Mouse (Mus musculus) heart, adult 11 months (tissue): ENCODE data around the gene Pacrg.

ENCODE experiments used
- DNase-seq: peaks from one replicate; pipeline ENCODE4 v3.0.0; 2022

Pacrg gene

DNA sequence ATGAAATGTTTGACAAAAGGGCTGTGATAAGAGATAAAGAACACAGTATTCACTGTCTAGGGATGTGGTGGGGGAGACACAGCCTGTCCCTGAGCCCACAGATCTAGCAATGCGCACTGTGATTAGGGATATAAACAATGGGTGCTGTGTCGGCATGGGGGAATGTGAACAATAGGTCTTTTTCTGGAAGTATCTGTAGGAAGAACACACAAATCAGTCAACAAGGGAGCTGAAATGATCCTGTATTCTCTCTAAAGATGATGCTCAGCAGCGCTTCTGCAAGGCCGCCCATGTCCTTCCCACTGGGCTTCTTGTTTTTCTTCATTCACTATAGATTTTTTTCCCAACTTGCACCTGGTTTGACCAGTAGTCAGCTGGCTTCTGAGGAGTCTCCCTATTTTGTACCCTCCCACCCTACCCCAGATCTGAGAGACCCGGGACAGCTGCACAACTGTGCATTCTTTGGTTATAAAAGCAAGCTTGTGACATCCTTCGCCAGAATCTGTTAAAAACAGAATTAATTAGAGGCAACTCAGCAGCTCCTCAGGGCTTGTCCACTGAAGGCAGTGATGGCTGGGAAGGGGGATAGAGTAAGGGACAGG lies 356.1 kb downstream of the Pacrg start:
- DNase-seq = no peak

DNA sequence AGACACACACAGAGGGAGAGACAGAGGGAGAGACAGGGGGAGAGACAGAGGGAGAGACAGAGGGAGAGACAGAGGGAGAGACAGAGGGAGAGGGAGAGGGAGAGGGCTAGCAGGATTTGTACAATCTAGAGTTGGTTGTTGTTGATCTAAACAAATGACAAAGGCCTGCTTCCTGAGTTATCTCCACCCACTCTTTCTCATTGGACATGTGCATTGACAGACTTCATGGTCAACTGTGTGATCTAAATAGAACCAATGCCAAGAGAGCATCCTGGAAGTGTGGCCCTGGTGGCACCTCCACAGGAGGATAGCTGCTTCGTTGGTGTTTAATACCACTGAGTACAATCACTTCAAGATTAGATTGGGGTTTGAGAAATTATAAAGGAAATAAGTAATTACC lies 359.0 kb downstream of the Pacrg start:
- peak; percentile 57 for DNase-seq

DNA sequence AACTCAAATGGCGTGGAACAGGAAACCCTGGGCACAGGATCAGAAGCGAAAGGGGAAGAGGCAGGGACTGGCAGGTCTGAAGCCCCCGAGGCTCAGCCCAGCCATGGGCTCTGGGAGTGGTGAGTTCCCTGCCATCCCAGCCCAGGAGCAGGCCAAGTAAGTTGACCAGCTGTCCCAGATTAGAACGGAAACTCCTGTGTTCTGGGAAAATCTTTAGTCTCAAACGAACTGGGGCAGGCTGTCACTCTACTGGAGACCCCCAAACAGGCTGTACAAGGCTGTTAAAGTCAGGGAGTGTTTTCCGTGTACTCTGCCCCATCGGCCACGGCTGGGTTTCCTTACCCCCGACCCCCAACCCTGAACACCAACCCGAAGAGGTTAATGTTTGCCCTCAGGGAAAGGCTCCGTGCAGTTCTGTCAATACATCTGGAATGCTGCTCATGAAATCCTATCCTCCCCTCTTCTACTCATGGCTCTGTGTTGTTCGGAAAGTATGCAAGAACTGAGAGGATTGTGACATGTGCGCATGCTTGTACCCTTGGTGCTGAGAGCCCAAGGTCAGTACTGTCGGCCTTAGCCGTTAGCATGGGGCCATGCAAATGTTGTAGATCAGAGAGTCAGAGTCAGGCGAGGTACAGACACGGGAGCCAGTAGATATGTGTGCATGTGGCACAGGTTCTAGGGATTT lies 360.9 kb downstream of the Pacrg start:
- no peak for DNase-seq

DNA sequence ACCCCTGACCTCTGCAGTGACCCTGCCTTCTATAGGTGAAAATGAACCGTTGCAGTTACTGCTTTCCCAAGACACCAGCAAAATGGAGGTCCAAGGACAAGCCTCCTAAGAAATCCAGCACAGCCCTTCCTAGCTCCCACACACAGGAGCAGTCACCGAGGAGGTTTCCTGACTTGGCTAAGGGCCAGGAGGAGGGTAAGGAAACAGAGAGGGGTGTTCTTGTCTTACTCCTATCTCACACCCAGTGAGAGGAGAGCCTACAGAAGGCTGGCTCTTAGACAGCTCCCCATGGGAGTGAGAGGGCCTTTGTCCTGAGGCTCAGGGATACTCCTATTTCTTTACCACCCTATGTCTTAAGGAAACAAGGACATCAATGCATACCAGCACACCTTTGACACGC lies 361.7 kb downstream of the Pacrg start:
- DNase-seq = no peak

DNA sequence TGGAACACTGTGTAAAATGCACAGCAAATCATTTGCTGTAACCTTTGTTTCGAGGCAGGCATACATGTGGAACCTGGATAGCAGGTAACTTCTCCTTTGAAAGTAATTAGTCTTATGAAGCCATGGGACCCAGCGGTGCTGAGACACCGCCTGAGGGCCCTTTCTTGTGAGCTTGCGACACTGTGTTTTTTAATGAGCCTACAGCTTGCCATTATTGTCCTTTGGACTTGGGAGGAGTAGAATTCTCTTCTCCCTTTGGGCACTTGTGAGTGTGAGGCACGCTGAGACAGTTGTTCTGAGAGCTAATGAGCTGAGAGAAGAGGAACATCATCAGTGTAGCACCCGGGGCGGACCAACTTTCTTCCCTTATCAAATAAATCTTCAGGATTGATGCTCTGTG lies 363.3 kb downstream of the Pacrg start:
- DNase-seq = no peak

DNA sequence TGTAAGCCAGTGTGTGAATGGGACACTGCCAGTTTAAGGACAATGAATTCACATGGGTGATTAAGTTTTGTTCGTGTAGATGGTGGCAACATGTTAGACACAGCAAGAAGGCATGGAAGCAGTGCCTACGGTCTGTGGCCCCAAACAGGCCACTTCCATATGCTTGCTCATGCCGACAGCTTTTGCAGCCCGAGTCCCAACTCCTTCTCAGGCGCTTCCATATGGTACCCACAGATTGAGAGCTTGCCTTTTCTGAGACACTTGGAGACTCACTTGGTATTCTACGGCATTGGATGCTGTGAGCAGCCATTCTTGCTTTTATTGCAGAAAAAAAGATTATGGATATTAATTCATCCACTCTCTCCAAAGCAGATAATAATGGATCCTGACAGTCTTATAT lies 365.1 kb downstream of the Pacrg start:
- no peak for DNase-seq

DNA sequence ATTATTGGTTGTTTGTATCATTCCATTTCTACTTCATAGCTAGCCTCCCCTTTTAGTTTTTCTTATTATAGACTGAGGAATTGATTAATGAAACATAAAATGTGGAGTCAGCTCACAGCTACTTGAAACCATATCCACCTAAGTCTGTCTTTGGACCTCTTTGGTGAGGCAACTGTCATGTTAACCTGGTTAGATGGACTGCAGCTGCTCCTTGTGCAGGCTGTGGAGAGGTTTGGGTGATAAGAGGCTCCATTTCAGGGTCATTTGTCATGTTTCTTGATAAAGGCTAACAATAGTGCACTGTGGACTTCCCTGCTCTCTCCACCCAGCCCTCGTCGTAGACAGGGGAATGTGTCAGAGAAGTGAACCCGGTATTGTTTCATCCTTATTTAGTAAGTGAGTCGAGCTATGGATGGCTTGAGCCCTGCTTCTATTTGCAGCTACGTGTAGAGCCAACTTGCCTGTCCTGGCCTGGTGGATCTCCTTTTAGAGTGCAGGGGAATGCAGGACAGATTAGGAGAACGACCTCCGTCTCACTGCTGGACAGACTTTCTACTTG lies 366.2 kb downstream of the Pacrg start:
- DNase-seq = peak; percentile 99

DNA sequence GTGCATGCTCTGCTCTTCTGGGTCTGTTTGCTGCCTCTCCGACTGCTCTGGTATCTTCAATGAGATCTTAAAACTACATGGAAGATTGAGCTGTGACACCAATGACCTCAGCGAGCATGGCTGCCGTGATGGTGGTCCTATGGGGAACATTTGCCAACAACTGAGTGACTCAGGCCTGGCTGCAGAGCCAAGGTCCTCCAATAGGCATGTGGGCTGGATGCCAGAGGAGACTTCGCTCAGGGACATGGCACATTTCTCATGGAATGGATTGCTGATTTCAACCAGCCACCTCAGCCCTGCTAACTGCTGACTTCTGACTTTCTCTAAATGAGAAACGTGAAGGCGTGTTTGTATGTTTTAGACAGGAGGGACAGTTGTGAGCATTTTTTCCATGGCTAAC lies 366.9 kb downstream of the Pacrg start:
- peak; percentile 94 for DNase-seq

DNA sequence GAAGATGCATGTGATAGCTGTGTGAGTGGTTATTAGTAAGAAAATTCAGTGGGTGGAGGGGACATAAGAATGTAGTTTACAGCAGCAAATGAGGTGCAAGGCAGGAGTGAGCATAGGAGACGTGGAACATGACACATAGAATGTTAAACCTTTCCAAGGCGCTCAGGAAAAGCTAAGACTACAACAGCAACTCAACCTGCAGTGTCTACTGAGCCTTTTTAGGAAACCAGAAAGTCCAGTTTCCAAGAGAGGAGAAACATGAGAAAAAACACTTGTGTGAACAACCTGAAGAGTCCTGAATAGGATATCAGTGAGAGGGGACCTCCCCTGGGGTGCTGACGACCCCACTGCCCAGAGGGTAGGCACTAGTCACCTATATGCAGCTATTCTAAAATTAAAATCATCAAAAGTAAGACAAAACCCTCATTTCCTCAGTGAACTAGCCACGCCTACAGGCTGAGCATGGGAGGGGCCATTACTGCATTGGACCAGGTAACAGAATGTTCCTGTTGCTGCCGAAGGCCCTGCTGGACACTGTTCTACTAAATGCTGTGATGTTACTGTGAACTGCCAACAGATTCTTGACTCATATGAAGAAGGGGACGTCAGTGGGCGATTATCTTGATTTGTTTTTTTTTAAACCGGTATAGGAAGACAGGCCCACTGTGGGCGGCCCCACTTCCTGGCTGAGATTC lies 370.1 kb downstream of the Pacrg start:
- DNase-seq = no peak

DNA sequence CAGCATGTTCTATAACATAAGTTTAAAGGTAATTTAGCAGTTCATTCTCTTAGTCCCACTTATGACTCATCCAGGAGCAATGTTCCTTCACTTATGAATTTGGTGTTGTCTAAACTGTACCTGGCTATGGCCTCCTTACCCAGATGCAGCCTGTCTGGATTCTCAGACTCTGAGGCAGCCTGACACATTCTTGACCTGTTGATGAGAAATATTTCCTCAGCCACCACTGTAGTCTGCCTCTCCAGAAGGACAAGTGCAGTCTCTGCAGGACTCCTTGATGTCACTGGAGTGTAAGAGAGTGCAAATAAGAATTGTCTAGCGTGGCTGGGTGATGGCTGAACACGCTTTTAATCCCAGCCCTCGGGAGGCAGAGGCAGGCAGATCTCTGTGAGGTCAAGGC lies 373.0 kb downstream of the Pacrg start:
- DNase-seq = peak; percentile 76

DNA sequence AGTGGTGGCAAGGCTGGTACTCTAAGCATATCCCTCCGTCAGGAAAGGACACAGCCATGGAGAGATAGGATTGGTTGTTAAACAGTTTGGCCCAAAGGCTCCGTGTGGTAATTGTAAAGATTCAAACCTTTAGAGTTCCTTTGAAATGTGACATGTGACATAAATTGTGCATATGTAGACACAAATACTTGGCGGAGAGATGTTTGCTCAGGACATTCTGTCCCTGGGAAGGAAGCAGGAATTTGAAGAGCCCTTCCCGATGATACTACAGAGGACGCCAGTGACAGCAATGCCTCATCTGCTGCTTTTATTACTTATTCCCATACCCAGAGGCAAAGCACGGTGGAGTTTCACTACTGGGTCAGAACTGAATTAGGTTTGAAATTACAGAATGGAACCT lies 374.6 kb downstream of the Pacrg start:
- DNase-seq = peak; percentile 24

DNA sequence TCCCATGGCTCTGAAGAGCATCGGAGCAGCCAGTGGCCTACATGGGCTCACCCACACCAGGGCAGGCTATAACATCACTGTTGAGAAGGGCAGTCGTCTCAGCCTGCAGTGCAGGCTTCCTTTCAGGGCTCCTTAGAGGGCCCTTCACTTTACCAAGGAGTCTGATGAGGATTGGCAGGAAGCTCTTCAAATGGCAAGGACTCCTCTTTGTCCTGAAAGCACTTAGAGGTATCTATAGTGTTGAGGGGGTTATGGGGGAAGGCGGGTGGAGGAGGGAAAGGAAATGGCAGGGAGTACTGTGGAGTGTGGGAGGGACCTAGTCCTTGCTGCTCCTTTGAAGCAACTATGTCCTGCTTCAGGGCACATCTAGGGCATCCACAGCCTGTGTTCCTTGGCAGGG lies 375.4 kb downstream of the Pacrg start:
- DNase-seq = peak; percentile 73

DNA sequence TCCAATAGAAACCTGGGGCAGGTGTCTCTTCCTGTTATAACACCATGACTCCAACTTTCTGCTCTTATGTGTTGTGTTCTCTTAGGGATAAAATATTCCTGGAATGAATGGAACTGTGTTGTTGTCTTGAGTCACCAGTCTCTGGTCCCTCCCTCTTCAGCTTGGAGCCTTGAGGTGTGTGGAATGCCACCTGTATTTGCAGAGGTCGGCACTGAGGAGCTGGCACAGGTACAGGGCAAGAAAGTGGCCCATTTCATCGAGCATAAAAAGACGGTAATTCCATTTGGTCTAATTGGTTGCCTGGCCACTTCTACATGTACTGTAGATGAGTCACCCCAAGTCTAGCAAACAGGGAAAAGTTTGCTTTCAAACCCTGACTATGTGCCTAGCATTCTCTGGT lies 376.5 kb downstream of the Pacrg start:
- peak; percentile 41 for DNase-seq

DNA sequence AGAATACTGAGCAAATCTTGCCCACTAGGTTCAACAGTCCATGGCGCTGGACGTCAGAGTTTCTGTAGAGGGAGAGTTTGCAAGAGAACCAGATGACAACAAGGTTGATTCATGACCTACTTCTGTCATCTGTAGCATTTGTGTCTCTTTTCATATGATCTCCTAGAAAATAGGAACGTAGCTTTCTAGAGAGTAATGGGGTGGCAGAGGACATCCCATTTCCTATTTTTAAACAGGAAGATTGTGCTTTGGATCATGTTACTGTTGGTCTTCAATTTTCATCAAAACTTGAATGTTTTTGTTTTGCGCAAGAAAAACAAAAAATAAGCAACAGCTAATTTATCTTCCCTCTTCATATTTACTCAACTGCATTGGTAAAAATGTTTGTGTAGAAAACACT lies 379.2 kb downstream of the Pacrg start:
- peak; percentile 27 for DNase-seq

DNA sequence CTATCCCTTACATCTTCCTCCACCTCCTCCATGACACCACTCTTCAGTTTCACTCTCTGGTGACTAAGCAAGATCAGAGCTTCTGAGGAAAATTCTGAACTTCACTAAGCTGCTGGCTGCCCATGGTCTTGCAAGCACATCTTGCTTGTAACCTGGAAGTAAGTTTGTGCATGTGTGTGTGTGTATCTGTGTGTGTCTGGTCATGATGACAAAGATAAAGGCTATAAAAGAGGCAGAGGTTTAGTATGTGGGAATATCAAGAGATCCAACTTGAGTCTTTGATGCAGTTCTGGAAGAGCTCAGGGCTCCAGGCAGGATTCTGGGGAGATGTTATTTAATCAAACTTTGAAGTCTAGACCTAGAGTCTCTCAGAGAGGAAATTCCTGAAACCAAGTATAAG lies 381.4 kb downstream of the Pacrg start:
- peak; percentile 58 for DNase-seq

DNA sequence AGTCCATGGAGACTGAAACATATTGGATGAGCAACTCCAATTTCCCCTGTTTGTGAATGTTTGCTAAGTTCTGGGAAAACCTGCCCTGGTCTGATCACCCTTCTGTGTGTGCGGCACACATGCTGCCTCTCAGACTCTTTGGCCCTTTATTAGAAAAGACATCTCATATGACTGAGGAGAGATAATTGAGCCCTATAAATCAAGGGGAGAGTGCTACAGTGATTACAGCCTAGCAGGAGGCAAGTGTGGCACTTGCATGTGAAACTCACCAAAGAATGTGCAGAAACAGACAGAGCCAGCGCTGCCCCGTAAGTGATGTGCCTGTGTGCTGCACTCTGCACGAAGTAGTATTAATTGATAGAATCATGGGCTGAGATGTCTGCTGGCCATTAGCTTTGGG lies 383.7 kb downstream of the Pacrg start:
- DNase-seq = peak; percentile 39

DNA sequence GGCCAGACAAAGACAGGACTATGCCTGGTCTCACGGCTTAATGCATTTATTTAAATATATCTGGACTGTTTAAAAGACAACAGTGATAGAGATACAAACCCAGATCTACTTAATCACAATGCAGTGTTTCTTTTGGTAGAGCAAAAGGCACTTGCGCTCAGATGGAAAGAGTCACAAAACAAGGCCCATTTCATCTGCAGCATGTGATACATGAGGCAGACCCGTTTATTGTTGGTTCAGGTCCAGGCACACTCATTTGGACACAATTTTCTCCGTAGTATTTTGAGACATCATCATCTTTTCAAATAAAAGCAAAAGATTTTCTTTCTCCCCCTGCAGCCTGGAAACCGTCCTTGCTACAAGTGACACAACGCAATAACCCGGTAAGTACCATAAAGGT lies 384.1 kb downstream of the Pacrg start:
- peak; percentile 51 for DNase-seq

DNA sequence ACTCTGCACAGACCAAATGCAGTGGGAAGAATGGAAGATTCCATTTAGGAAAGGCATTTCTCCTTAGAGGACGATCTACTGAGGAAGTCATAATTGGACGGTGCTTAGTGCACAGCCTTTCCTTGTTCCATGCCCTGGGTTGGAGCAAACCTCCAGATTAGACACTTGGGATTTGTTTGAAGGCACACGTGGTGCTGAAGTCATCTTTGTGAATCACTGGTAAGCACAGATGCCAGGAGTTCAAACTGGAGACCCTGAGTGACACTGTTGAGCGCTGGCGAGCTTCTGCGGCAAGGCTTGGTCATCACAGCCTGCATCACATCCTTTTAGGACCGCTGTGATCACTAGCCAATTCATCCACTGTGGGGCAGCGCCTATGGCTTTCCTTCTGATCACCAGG lies 385.7 kb downstream of the Pacrg start:
- DNase-seq = peak; percentile 84

DNA sequence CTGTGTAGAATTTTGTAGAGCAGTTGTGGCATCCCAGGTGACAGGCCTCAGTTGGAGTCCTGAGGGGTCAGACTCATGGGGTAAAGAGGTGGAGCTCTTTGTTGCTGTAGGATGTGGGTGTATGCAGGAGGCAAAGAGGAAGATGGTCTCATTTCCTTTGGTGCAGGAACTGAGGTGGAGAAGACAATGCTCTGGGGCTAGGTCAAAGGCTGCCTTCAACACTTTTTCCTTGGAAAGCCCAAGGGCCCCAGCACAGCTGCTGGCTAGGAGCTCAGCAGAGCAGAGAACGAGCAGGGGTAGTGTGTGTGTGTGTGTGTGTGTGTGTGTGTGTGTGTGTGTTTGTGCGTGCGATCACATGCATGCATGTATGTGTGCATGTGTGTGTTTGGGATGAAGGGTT lies 387.3 kb downstream of the Pacrg start:
- peak; percentile 96 for DNase-seq

DNA sequence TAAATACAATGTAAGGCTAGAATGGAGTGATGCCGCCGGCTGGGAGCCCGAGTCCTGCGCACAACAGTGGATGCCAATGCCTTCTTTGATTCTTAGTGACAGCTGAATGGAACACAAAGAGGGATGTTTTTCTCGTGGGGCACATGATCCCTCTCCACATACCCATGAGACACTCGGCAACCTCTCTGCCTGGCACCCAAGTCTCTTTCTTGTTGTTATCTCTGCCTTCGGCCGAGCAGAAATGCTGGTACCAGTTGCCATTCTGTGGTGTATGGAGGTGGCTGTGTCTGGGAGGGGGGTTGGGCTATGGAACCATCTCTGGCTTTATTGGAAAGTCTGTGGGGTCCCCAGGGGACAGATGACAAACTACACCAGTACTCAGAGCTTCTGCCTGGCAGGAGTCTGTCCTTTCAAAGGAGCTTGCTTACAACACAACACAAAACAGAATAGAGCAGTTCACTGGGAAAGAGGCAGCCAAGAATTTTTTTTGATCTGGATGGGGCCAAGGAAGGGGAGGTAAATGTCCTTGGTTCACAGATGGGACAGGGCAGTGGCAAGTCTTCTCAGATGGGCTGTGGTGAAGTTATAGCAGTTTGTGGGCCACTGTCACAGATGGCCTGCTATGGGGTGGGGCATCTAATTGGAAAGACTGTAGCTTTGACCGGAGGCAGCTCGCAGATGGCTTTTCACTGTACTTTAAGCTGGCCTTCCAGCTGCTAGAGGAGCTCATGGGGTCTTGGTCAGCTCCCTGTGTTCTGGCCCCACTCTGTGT lies 388.6 kb downstream of the Pacrg start:
- peak; percentile 93 for DNase-seq

DNA sequence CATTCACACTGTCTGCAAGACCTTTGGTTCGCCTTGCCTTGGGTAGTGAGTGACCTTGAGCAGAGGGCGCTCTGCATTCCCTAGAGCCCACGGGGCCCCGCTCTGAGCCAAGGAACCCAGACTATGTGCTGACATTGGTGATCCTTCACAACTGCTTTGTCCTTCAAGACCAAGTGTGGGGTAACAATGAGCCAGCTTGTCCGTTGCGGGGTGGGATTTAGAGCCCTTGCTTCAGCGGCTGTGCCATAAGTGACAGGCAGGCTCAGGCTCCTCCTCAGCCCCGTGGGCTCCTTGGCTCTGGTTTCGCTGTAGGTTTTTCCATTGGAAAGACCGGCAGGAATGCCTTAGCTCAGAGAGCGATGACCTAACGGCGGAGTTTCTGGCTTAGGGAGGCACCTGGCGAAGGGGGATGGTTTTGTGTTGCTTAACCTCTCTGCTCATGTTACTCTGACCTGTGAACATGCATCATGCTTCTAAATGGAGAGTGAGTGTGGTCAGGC lies 390.3 kb downstream of the Pacrg start:
- peak; percentile 95 for DNase-seq

DNA sequence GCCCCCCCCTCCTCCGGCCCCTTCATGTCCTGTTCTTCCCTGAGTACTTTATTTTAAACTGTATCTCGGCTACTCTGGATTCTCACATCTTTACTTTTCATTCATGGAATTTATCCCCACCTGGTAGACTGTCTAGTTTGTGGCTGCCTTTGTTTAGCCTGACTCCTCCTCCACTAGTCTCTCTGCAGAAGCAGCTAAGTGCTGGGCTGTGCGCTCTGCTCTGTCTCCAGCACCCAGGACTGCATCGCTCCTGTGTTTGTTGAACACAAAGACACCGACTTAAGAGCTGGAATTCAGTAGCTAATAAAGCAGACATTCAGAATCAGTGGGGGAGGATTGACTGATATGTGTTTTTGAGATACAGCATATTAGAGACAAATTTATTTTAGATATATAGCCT lies 391.7 kb downstream of the Pacrg start:
- no peak for DNase-seq

DNA sequence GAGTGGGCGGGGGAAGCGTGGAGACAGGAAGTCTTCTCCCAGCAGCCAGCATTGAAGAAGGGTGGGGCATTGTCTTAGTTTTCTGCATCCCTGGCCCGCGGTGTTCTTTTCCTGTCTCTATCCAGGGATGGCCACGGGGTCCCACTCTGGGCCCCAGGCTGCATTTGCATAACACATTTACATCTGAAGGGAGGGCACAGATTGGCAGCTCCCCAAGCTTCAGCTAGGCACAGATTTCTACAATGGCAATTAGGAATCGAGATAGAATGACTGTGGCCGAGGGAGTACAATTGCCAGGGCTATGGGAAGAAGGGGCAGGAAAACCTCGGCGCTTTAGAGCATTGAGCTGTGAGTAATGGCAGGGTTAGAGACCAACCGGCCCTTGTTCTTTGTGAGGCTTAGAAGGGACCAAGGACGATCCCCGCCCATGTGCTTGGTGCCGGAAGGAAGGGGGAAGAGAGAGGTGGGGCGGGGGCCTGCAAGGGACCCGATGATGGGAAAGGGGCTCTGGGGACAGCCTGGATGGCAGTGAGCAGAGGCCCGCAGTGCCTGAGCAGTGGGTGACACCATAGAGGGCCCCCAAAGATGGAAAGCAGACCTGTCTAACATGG lies 398.5 kb downstream of the Pacrg start:
- DNase-seq = peak; percentile 92
